Mouse (Mus musculus) urinary bladder, adult 2 months (tissue): ENCODE measurements around the gene Bdkrb1. TPM values are rescaled to one million over a fixed set of nuclear protein-coding genes. Genes with fewer than 3 reads are reported as not detected.

ENCODE experiments used
- DNase-seq: peaks from one replicate; pipeline ENCODE4 v3.0.0; 2022; ENCODE audit warnings: low spot score
- polyA plus RNA-seq: library from polyadenylated mRNA; depleted of rRNA; stranded (reverse); fragments of >200 nt; gene quantifications from 2 replicates; pipeline ENCODE4 v1.2.3, GENCODE M21; 2012; rRNA removed

Gene Bdkrb1
- polyA plus RNA-seq, 1 experiment = 0.17 TPM

DNA sequence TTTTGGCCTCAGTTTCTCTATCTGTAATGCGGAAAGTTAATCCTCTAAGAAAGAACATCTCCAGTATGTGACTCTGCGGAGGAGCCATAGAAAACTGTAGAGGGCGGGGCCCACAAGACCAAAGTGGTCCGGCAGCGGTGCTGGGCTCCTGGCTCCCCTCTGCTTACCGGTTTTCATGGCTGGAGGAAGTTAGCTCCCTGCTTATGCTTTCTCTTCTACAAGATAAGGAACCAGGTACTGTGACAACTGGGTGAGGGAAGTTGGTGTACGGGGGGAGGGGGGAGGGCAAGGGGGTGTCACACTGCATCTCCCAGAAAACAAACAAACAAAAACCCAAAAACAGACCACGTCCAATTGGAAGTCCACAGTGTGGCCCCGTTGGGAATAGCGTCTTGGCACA, 4.4 kb upstream of the Bdkrb1 start:
- no peak for DNase-seq

DNA sequence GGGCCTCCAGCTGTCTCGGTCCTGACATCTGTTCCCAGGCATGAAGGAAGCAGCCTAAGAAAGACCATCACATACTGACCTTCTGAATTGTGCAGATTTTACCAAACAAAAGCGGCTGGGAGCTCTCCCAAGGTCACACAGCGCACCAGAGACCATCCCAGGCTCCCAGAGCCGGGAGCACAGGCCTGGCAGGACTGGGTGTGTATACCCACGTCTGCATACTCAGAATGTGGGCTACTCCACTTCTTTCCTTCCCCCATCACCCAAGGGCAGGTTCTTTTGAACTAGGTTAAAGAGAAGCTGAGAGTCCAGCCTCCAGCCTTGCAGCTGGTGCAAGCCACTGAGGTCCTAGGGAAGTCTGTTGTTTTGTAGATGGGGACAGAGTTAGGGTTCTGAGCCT, 3.8 kb upstream of the Bdkrb1 start:
- no peak for DNase-seq

DNA sequence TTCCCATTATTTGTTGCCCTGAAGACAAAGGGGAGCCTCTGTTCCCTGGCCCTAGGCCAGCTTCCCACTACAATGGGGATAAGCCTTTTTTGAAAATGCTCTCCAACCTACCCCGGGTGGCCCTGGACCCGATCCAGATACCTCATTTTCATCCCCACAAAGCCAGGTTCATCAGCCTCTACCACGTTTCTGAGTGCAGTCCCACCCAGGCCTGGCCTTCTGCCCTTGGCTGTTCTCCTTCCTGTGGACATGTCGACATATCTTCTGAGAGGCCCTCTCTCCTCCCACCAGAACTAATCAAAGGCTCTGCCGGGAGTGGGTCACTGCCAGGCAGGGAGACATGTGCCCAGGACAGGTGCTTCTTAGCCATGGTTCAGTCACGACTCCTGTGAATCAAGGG, 1.3 kb upstream of the Bdkrb1 start:
- no peak for DNase-seq

DNA sequence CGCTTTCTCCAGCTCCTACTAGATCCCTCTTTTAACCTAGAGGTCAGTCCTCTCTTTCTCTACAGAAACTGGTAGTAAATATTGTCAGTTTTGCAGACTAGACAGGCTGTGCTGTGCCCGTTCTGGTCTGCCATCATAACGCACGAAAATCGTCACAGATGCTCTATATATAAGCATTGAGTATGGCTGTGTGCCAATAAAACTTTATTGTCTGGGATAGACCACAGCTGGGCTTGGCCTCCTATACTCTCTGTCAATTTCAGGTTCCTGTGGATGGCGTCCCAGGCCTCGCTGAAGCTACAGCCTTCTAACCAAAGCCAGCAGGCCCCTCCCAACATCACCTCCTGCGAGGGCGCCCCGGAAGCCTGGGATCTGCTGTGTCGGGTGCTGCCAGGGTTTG, 1.0 kb downstream of the Bdkrb1 start:
- DNase-seq = no peak

DNA sequence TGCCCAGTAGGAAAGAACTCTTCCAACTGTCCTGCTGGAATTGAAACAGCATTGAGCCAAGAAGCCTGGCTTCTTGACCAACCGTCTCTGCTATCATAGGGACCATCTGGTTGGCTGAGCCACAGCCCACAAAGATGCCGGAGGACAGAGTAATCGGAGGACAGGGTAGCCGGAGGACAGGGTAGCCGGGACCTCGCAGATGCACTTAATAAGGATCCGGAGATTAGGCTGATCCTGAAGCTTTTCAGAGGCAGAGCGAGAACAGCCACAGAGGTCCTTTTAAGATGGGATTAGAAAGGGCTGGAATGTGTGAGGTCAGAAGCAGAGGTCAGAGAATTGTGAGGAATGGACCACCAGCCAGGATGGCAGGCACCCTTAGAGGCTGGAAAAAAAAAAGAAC, 2.3 kb downstream of the Bdkrb1 start:
- DNase-seq = no peak

DNA sequence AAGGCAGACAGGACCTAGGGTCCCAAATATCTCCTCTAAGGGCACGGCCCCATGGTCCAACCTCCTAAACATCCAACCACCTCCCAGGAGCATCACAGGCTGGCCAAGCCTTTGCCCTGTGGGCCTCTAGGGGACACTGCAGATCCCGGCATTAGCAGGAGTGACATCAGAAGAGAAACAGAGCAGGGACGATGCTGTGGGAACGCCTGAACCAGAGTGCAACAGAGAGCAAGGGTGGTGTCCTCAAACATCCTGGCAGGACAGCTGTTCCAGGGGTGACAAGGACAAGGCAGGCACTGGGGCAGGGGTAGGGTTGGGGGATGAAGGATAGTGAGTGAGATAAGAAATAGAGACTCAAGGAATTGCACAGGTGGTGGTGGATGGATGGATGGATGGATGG, 4.0 kb downstream of the Bdkrb1 start:
- DNase-seq = no peak

DNA sequence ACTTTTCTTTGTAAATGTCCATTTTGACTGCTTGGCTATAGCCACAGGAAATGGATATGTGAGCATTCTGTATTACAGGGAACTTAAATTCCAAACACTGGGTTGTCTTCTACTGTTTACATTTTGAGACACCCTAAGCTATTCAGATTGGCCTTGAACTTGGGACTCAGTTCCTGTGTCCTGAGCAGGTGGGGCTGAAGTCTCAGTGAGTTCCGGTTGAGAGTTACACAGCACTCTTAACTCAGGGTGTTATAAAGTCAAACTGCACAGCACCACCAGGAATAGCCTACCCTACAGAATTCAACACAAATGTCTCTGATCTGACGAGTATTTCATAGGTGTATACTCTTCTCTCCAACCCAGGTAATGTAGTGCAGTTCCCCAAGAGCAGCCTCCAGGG, 8.2 kb downstream of the Bdkrb1 start:
- no peak for DNase-seq

DNA sequence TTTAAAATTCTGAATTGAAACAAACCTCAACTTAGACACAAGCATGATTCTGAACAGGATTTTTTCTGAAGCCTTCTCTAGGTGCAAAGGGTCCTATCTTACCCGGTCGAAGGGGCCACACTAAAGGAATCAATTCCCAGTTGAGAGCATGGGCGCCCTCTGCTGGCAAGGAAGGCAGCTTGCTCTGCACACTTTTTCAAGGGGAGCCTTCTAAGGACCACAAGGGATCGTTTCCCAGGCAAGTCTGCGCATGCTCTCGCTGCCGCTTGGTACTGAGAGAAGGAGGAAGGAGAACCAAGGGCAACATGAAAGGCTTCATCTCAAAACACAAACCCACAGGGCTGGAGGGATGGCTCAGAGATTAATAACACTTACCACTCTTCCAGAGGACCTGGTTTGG, 8.9 kb downstream of the Bdkrb1 start:
- DNase-seq = no peak

DNA sequence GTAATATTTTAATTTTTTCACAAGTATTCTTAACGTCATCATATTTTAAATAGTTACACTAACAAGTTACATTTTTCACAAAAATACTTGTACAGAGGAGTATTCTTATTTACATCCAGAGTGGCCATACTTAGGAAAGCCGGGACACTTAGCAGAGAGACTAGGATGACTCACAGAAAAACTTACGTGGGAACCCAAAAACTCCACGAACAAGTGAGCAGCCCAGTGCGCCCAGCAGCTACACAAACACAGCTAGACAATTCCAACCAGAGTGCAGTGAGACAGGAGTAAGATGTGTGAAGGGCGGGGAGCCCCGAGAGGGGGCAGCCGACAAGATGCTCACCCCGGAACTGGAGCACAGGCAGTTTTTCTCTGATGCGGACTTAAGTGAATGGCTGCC, 10.7 kb downstream of the Bdkrb1 start:
- DNase-seq = no peak

DNA sequence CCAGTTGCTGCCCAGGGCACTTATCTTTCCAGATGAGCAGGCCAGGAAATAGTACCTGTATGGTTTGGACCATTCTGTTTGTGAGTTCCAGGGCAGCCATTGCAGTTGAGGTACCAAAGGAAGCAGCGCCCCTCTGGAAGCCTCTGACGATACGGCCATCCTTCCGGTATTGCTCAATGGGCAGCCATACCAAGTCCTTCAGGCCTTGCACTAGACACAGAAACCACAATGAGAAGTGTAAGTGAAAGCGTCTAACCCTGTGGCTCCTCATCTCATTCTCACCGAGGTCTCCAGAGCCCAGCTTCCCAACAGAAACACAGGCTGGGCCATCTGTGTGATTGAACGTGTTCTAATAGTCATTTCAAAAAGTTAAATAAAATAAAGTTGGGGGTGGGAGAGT, 19.2 kb downstream of the Bdkrb1 start:
- DNase-seq = no peak

DNA sequence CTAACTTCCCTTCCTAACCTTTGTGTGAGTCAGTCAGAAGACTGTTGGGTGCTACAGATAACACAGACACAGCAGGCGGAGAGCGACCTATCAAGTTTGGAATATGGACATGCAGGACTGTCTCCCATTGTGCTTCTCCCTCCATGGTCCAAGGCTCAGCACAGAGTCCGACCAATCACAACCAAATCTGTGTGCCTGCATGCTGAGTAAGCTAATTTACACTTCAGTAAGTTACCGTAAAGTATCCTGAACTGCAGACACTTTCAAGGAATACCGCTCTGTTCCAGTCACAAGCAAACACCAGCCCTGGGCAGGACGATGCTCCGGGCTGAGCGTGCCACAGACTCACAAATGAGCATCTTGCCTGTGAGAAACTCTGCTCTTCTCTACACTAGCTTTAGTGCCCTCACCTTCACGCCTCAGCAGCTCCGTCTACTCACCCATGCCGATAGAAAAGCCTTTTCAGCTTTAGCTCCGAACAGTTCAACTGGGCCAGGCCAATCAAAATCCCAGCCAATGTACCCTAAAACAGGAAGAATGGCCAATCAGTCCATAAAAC, 20.2 kb downstream of the Bdkrb1 start:
- no peak for DNase-seq

DNA sequence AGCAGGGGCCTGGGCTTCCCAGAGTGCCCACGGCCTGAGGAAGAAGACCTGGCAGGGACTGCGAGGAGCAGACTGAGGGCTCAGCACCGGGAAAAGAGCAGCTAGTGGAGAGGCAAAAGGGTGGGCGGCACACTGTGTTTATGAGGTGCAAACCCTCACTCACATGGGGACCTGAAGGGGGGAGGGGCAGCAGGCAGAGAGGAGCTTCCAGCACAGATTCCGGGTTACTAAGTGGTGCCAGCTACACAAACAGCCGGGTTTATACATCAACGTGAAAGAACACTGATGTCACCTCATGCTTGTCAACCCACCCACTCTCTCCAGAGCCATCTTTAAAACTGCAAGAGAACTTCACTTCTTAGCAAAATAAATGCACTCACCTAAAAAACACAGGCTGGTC, 22.9 kb downstream of the Bdkrb1 start:
- no peak for DNase-seq

DNA sequence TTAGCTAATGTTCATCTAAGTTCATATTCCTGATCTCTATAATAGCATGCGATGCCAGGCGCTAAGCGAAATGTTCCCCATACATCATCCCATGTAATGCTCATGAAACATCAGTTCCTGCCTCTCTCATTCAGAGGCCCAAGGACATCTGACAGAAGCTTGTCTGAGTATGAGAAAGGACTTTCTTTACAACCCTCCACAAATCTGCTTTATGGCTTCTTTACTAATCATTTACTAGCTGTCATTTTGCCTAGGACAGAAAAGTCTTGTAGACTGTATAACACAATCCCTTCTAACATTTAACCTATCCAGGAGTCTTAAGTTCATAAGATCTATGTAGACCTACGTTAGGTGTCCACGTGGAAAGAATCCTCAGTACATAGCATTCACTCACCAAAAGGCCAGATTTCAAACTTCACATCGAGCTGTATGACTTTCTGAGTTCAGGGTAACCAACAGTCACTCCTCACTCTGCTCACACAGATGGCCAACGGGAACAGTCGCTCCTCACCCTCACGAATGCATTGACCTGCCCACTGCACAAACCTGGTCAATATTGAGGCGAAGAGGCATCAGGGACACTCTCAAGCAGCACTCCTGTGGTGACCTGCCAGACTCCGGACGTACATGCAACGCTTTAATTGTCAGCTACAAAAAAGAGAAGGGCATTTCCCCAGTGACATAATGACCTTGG, 31.6 kb downstream of the Bdkrb1 start:
- no peak for DNase-seq

DNA sequence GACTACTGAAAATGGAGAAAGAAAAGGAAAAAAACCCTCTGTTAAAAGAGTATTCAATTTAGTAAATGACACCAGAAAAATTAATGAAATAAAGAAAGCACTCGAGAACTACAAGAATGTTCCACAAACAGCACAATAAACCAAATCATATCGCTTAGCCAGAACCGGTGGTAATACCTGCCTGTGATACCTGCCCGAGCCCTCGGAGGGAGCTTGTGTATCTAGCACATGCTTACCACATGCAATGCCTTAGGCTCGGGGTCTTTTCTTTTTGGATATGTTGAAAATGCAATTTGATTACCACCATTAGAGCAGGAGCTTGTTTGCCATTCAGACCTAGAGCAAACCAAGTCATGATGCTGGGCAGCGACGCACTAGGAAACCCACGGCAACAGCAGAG, 33.7 kb downstream of the Bdkrb1 start:
- DNase-seq = no peak

DNA sequence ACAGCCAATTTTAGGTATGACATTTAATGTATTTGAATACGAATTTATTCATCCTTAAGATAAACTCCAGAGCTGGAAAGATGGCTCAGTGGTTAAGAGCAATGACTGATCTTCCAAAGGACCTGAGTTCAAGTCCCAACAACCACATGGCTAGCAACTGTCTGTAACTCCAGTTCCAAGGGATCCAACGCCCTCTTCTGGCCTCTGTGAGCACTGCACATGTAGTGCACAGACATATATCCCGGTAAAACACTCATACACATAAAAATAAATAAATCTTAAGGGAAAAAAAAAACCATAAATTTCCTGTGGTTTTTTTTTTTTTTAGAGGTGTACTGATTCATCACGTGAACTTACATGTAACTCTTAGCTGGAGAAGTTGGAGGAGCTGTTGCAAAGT, 34.7 kb downstream of the Bdkrb1 start:
- DNase-seq = no peak

DNA sequence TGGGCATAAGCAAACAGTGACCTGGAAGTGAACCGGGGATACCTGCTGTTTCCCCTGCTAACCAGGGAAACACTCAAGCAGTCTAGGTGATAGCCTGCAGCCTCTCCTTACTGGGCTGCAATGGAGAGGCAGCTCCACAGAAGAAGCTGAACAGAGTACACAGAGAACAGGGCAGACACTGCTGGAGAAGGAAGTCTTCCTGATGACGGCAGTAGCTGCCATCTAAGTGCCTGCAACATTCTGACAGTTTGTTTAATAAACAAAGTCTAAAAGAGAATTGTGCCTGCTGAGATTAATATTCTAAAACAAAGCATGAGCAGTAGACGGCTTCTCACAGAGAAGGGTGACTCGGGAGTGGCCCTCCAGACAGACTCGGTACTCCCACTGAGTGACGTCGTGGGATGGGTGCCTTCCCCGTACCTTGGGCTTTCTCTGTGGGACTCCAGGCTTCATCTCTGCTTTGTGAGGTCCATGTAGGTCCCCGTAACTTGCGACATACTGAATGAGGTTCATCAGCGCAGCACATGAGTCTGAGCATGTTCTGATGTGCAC, 40.0 kb downstream of the Bdkrb1 start:
- DNase-seq = no peak

Other genes starting within 250 kb of the Bdkrb1 start
- gene D430019H16Rik, start 149.2 kb upstream of the Bdkrb1 start, polyA plus RNA-seq = 3.5 and 4.4 TPM in 2 replicates
- 5.7 and 6.6 TPM in 2 replicates for gene Bdkrb2, start 39.9 kb upstream of the Bdkrb1 start, polyA plus RNA-seq
- 18.2 and 18.4 TPM in 2 replicates for gene Gskip, start 81.7 kb downstream of the Bdkrb1 start, polyA plus RNA-seq
- gene Atg2b, start 82.1 kb downstream of the Bdkrb1 start, polyA plus RNA-seq = 23.4 and 24.5 TPM in 2 replicates
- gene Ak7, start 102.9 kb downstream of the Bdkrb1 start, polyA plus RNA-seq = 0.11 and 0.25 TPM in 2 replicates
- gene Papola, start 181.6 kb downstream of the Bdkrb1 start, polyA plus RNA-seq = 94.8 and 100 TPM in 2 replicates